Mouse (Mus musculus): ENCODE results near the gene Usp17la. TPM values are rescaled to one million over a fixed set of nuclear protein-coding genes. Genes with fewer than 3 reads are reported as not detected.
"Not testable (repeated sequence)": the region's sequence is repeated elsewhere in the genome, so short reads cannot be mapped to it uniquely, and the experiment has no call there.

The Usp17la gene
- total RNA-seq (2021) = not detected
- long read RNA-seq, experiment 1 = 0 reads
- long read RNA-seq, experiment 2 = 0 reads

GRCm38 (mm10) chr7:104856709-104857108, at the start of gene Usp17la:
TSS of gene Usp17la (plus strand) at chr7:104857009.
- DNase-seq (ENCODE audit: low spot score in 2 of 2) = not testable (repeated sequence)

GRCm38 (mm10) chr7:104810335-104810734, 46.5 kb upstream of the Usp17la start:
- DNase-seq (ENCODE audit: low spot score in 2 of 2) = not testable (repeated sequence)

- DNase-seq (ENCODE audit: low spot score in 2 of 2) = no peak
Measured at GRCm38 (mm10) chr7:104842503-104842902, 14.3 kb upstream of the Usp17la start, which contains the start of gene Usp17lb. TSS of gene Usp17lb (minus strand) at chr7:104842603.

GRCm38 (mm10) chr7:104843731-104844287, 13.0 kb upstream of the Usp17la start:
- DNase-seq (ENCODE audit: low spot score in 2 of 2) = no peak

- not testable (repeated sequence) for DNase-seq (ENCODE audit: low spot score in 2 of 2)
Measured at GRCm38 (mm10) chr7:104851546-104851945, 5.3 kb upstream of the Usp17la start.

GRCm38 (mm10) chr7:104855248-104855750, 1.5 kb upstream of the Usp17la start:
- DNase-seq (ENCODE audit: low spot score in 2 of 2) = no peak

GRCm38 (mm10) chr7:104857683-104858082, 874 bp downstream of the Usp17la start:
- no peak for DNase-seq (ENCODE audit: low spot score in 2 of 2)

GRCm38 (mm10) chr7:104861381-104861780, 4.6 kb downstream of the Usp17la start:
- DNase-seq (ENCODE audit: low spot score in 2 of 2) = no peak

- DNase-seq (ENCODE audit: low spot score in 2 of 2) = no peak
Measured at GRCm38 (mm10) chr7:104877731-104878130, 20.9 kb downstream of the Usp17la start, which contains the start of gene Olfr665. TSS of gene Olfr665 (plus strand) at chr7:104878031.

- DNase-seq (ENCODE audit: low spot score in 2 of 2) = no peak
Measured at GRCm38 (mm10) chr7:104895852-104896251, 39.0 kb downstream of the Usp17la start, which contains the start of gene Olfr666. TSS of gene Olfr666 (minus strand) at chr7:104895952.

Other genes starting within 250 kb of the Usp17la start
- gene Olfr656, start 243.1 kb upstream of the Usp17la start, total RNA-seq (2021) = not detected
- not detected for gene Olfr657, start 232.2 kb upstream of the Usp17la start, total RNA-seq (2021)
- not detected for gene Olfr658, start 209.7 kb upstream of the Usp17la start, total RNA-seq (2021)
- gene Olfr659, start 190.3 kb upstream of the Usp17la start, total RNA-seq (2021) = not detected
- not detected for gene Olfr661, start 170.5 kb upstream of the Usp17la start, total RNA-seq (2021)
- gene Usp17le, start 79.5 kb upstream of the Usp17la start, total RNA-seq (2021) = not detected
- gene Usp17lb, start 14.4 kb upstream of the Usp17la start, total RNA-seq (2021) = under 1 TPM in 1 of 2 experiments, not detected in 1; 0.28 TPM
- not detected for gene Olfr665, start 21.0 kb downstream of the Usp17la start, total RNA-seq (2021)
- gene Olfr666, start 38.9 kb downstream of the Usp17la start, total RNA-seq (2021) = not detected
- gene Olfr667, start 64.5 kb downstream of the Usp17la start, total RNA-seq (2021) = not detected
- gene Olfr668, start 71.0 kb downstream of the Usp17la start, total RNA-seq (2021) = not detected
- not detected for gene Olfr669, start 77.2 kb downstream of the Usp17la start, total RNA-seq (2021)
- gene Olfr670, start 105.6 kb downstream of the Usp17la start, total RNA-seq (2021) = not detected
- not detected for gene Olfr671, start 122.1 kb downstream of the Usp17la start, total RNA-seq (2021)
- not detected for gene Olfr672, start 145.0 kb downstream of the Usp17la start, total RNA-seq (2021)
- gene Olfr675, start 171.5 kb downstream of the Usp17la start, total RNA-seq (2021) = not detected
- not detected for gene Olfr676, start 175.7 kb downstream of the Usp17la start, total RNA-seq (2021)
- not detected for gene Olfr677, start 194.4 kb downstream of the Usp17la start, total RNA-seq (2021)
- not detected for gene Olfr678, start 207.5 kb downstream of the Usp17la start, total RNA-seq (2021)
- gene Olfr679, start 224.2 kb downstream of the Usp17la start, total RNA-seq (2021) = not detected
- not detected for gene Olfr680-ps1, start 235.8 kb downstream of the Usp17la start, total RNA-seq (2021)